Mouse (Mus musculus): ENCODE data around the gene Fignl1. TPM values are rescaled to one million over a fixed set of nuclear protein-coding genes. Genes with fewer than 3 reads are reported as not detected.

The Fignl1 gene
- total and polyA plus RNA-seq, 3 experiments: 82.8 to 189 (median 98.5) TPM

DNA sequence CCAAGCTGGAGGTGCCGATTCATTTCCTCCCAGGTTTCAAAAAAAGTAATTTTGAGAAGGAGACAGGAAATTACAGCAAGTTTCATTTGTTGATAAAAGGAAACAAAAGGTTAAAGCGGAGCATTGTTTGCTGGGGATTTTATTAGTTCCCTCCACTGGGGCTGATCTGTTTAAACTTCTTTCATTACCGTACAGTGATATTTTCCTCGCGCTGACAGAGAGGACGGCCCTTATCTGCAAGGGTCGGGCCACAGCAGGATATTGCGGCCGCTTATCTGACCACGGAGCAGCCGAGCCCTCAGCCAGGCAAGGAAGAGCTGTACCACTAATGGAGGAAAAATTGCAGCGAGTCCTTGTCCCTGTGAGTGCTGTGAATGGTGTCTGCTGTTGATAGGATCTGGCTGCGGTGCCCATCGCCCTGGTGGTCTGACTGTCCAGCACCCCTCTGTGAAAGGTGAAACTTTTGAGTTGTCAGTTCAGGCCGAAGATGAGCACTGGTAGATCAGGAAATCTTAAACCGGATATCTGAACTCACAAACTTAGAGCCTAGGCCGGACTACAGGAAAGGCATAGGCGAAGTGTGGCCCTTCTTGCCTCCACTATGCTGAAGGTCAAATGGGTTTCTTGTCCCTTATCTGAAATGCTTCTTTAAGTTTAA, 28.1 kb upstream of the Fignl1 start:
- peaks cover 2 to 14% of the 10 kb centered on the region in 2 experiments; a peak in 2 of 4 replicates for H3K4me1 ChIP-seq (ENCODE audit: control insufficient read depth in 1 of 2, insufficient read depth in 2 of 2)

DNA sequence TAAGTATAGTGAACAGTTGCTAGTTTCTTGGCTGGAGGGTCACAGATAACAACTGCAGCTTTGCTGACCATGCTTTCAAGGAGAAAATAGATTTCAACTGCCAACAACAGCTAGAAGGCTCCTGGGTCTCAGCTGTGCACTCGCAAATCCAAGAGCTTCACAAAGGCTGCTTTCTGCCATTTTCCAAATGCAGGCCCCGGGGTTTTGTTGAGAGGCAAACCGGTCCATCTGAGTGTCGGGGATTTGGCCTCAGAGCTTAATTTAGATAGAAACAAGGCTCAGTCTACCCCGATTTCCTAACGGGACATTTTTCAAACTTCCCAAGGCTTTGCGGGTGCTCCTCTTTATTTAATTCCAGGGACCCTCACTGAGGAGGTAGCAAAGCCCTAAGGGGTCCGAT, 27.5 kb upstream of the Fignl1 start:
- in situ Hi-C loops (cut with MboI; ENCODE audit: low pct_ligation_motif_present, low pct_unique_long_range_greater_than_20kb, low sequenced_read_pairs) (no loop called here), dilution Hi-C loops (cut with MboI; ENCODE audit: extremely low pct_ligation_motif_present, extremely low pct_unique_long_range_greater_than_20kb, low sequenced_read_pairs) (no loop called here)
- Histone ChIP-seq H3K9me3 (replicated peaks; ENCODE audit: low read length) (no peaks in the 10 kb centered on the region), H3K4me2 (ENCODE audit: insufficient read depth, low read depth, poor library complexity, severe bottlenecking) (no peak overlapping the region), H3K4me3 (replicated peaks in 1 of 3; ENCODE audit: low read depth in 2 of 3, low read length in 2 of 3, poor library complexity in 1 of 3) (no peak overlapping the region), H3K9ac (ENCODE audit: insufficient read depth, low read depth) (no peak overlapping the region), H3K36me3 (replicated peaks in 1 of 2; ENCODE audit: control insufficient read depth in 1 of 2, insufficient read depth in 1 of 2, low read length in 1 of 2) (no peaks in the 10 kb centered on the region), H3K27ac (ENCODE audit: insufficient read depth, low read depth) (no peak overlapping the region), H3K4me1 (ENCODE audit: control insufficient read depth in 1 of 2, insufficient read depth in 2 of 2) (peaks cover 2 to 14% of the 10 kb centered on the region in 2 experiments; a peak in 2 of 4 replicates), H3K27me3 (replicated peaks) (no peaks in the 10 kb centered on the region), H3K79me2 (replicated peaks; ENCODE audit: control insufficient read depth, extremely low read depth, insufficient read depth, poor library complexity, severe bottlenecking) (no peaks in the 10 kb centered on the region)
- no peak for TF ChIP-seq ZMIZ1 (IDR thresholded peaks at IDR 0.05; ENCODE audit: low read depth, low read length)
- TF ChIP-seq UBTF (IDR thresholded peaks at IDR 0.05; ENCODE audit: low read depth, low read length): no peak
- no peak for TF ChIP-seq JUND (conservative IDR thresholded peaks at IDR 0.05; ENCODE audit: low read depth, low read length)
- DNase-seq (ENCODE audit: extremely low read depth): no peak

More for the DNA sequence above, 28.1 kb upstream of the Fignl1 start:
- no peak for TF ChIP-seq ZKSCAN1 (IDR thresholded peaks at IDR 0.05; ENCODE audit: borderline replicate concordance, low read depth, low read length)
- no peak for TF ChIP-seq MAX (IDR thresholded peaks at IDR 0.05; ENCODE audit: low read length)
- no peak for TF ChIP-seq PAX5 (IDR thresholded peaks at IDR 0.05; ENCODE audit: low read length)
- no peak for TF ChIP-seq RAD21 (IDR thresholded peaks at IDR 0.05; ENCODE audit: low read depth, low read length)
- TF ChIP-seq BHLHE40 (IDR thresholded peaks at IDR 0.05; ENCODE audit: low read depth, low read length): no peak
- no peak for TF ChIP-seq JUND (conservative IDR thresholded peaks at IDR 0.05; ENCODE audit: low read depth, low read length)
- TF ChIP-seq POLR2AphosphoS2 (IDR thresholded peaks at IDR 0.05; ENCODE audit: low read depth, low read length): no peak
- no peak for TF ChIP-seq MAFK (IDR thresholded peaks at IDR 0.05; ENCODE audit: insufficient replicate concordance, low read length)
- TF ChIP-seq NRF1 (IDR thresholded peaks at IDR 0.05; ENCODE audit: low read depth, low read length): no peak
- H3K4me2 ChIP-seq (ENCODE audit: insufficient read depth, low read depth, poor library complexity, severe bottlenecking): no peak overlapping the region
- dilution Hi-C loops (cut with MboI; ENCODE audit: extremely low pct_ligation_motif_present, extremely low pct_unique_long_range_greater_than_20kb, low sequenced_read_pairs) (no loop called here), in situ Hi-C loops (cut with MboI; ENCODE audit: low pct_ligation_motif_present, low pct_unique_long_range_greater_than_20kb, low sequenced_read_pairs) (no loop called here)
- no peak overlapping the region for H3K4me3 ChIP-seq (replicated peaks in 1 of 3; ENCODE audit: low read depth in 2 of 3, low read length in 2 of 3, poor library complexity in 1 of 3)
- H3K9me3 ChIP-seq (replicated peaks; ENCODE audit: low read length): no peaks in the 10 kb centered on the region
- no peak overlapping the region for H3K9ac ChIP-seq (ENCODE audit: insufficient read depth, low read depth)
- no peak for DNase-seq (ENCODE audit: extremely low read depth)
- H3K79me2 ChIP-seq (replicated peaks; ENCODE audit: control insufficient read depth, extremely low read depth, insufficient read depth, poor library complexity, severe bottlenecking): no peaks in the 10 kb centered on the region
- no peaks in the 10 kb centered on the region for H3K36me3 ChIP-seq (replicated peaks in 1 of 2; ENCODE audit: control insufficient read depth in 1 of 2, insufficient read depth in 1 of 2, low read length in 1 of 2)
- no peak overlapping the region for H3K27ac ChIP-seq (ENCODE audit: insufficient read depth, low read depth)
- H3K27me3 ChIP-seq (replicated peaks): no peaks in the 10 kb centered on the region

DNA sequence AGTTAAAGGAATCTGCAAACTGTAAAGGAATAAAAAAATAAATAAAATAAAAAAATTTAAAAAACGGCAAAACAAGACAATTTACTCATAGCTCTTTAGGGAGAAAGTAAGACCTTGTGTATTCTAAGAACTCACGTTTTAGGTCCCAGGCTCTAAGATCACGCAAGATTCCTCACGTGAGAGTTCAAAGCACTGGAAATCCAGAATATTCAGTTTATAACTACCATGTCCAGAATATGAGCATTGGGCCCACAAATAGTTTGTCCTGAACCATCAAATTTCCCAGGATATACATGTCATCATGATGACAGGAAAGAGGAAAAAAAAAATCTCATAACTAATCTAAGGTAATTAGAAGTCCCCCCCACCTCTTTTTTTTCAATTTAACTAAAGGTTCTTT, 27.0 kb upstream of the Fignl1 start:
- no peak overlapping the region for H3K4me2 ChIP-seq (ENCODE audit: insufficient read depth, low read depth, poor library complexity, severe bottlenecking)
- H3K4me1 ChIP-seq (ENCODE audit: control insufficient read depth in 1 of 2, insufficient read depth in 2 of 2): peaks cover 2 to 14% of the 10 kb centered on the region in 2 experiments; a peak in 2 of 4 replicates
- H3K79me2 ChIP-seq (replicated peaks; ENCODE audit: control insufficient read depth, extremely low read depth, insufficient read depth, poor library complexity, severe bottlenecking): no peaks in the 10 kb centered on the region
- no peaks in the 10 kb centered on the region for H3K27me3 ChIP-seq (replicated peaks)
- no peak overlapping the region for H3K9ac ChIP-seq (ENCODE audit: insufficient read depth, low read depth)
- H3K27ac ChIP-seq (ENCODE audit: insufficient read depth, low read depth): no peak overlapping the region
- dilution Hi-C loops (cut with MboI; ENCODE audit: extremely low pct_ligation_motif_present, extremely low pct_unique_long_range_greater_than_20kb, low sequenced_read_pairs) (no loop called here), in situ Hi-C loops (cut with MboI; ENCODE audit: low pct_ligation_motif_present, low pct_unique_long_range_greater_than_20kb, low sequenced_read_pairs) (no loop called here)
- H3K9me3 ChIP-seq (replicated peaks; ENCODE audit: low read length): no peaks in the 10 kb centered on the region
- no peak for DNase-seq (ENCODE audit: extremely low read depth)
- no peak overlapping the region for H3K4me3 ChIP-seq (replicated peaks in 1 of 3; ENCODE audit: low read depth in 2 of 3, low read length in 2 of 3, poor library complexity in 1 of 3)
- no peaks in the 10 kb centered on the region for H3K36me3 ChIP-seq (replicated peaks in 1 of 2; ENCODE audit: control insufficient read depth in 1 of 2, insufficient read depth in 1 of 2, low read length in 1 of 2)
- TF ChIP-seq USF2 (conservative IDR thresholded peaks at IDR 0.05; ENCODE audit: low read depth, low read length) (no peak), NELFE (IDR thresholded peaks at IDR 0.05; ENCODE audit: low read depth, low read length) (no peak), ZKSCAN1 (IDR thresholded peaks at IDR 0.05; ENCODE audit: borderline replicate concordance, low read depth, low read length) (no peak), BHLHE40 (IDR thresholded peaks at IDR 0.05; ENCODE audit: low read depth, low read length) (no peak), ZC3H11A (IDR thresholded peaks at IDR 0.05; ENCODE audit: low read depth, low read length) (no peak), POLR2A (IDR thresholded peaks at IDR 0.05; ENCODE audit: low read depth, low read length) (no peak)
